Mouse (Mus musculus) liver, adult 2 months (tissue): ENCODE results near the gene Tmem147.
"Not testable (repeated sequence)": the region's sequence is repeated elsewhere in the genome, so short reads cannot be mapped to it uniquely, and the experiment has no call there.

ENCODE experiments used
- CTCF ChIP-seq: fragments of 200-500 bp; IDR thresholded peaks from 2 replicates; pipeline ENCODE4 v1.5.1; 2011; ENCODE audit warnings: low read depth, low read length, control low read depth
- POLR2A ChIP-seq: fragments of 200-500 bp; IDR thresholded peaks from 2 replicates; pipeline ENCODE4 v1.6.1; 2011; ENCODE audit warnings: low read length, control low read depth; ENCODE audit not compliant: insufficient read depth; ENCODE audit errors: extremely low read depth

DNA sequence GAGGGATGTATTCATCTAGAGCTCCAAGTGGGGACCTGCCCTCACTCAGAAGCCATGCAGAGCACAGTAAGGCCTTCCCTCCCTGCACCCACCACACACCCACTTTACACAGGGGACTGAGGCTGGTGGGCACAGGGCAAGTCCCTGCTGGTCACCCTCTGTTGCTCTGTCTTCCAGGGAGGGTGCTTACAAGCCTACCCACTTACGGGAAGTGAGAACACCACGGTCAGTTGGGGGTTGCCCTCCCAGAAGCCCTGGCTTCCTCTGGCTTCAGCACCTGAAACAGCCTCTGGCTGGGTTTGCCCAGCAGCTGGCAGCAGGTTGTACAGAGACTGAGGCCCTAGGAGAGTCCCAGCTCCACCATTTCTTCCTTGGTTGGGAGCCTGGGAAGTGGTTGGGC is 13.2 kb upstream of the Tmem147 start:
- TF ChIP-seq POLR2A, CTCF: not testable (repeated sequence)
